Mouse (Mus musculus): ENCODE data around the gene Tdp1.

DNA sequence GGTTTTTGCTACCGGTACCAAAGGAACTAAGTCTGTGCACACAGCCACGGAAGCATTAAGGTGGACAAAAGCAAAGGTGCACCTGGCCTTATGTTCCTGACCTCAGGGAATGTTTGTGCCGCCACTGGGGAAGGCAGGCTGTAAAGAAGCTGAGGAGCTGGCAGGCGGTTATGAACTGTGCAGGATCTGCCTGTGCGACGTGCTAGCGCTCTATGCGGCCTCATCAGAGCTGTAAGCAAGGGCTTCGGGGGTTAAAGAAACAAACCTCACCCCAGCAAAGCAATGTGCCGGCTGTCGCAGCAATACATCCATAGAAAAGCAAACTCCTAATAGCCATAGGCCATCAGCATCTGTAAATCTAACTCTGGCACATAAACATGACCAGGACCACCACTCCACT is 46.2 kb upstream of the Tdp1 start:
- TF ChIP-seq CTCF (IDR thresholded peaks at IDR 0.05) (no peak), EP300 (IDR thresholded peaks at IDR 0.05) (no peak)
